8 mouse cellular contexts compared by ENCODE assay signal in the genomic region with DNA sequence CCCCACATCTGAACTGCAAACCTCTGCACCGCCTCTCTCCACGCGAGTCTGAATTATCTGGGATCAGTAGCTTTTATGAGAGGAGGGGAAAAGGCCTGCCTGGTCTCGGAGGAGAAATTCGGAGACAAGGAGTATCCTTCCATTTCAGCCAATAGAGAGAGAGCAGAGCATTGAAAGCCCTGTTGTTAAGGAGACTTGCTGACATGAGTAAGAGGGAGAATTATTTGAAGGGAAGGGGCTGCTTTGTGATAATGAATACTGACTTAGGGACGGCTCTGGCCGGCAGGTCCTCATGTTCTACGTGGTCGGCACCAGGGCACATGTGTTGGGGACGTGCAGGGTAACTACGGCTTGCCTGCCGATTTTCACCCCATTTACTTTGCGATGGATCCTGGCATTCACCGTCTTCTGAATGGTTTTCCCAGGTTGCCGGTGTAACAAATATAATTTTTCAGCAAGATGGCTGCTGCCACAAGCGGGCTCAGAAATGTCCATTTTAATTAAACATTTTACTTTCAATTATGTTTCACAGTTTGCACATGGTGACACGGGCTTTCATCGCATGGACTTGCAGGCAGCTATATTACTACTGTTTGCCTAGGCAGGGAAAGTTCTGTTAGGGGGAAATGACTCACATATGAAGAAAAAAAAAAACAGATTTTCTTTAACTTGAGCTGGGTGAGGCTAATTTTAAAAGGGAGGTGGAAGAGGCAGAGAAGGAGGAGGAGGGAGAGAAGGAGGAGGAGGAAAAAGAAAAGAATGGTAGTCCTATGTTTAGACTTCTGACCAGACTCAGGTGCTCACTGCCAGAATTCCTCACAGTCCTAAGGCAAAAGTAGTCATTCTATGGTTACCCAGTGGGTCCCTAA.
DNase-seq lines count a peak whose midpoint lies in the region; ATAC-seq and TF ChIP-seq lines count a peak whose summit lies in the region.

No protein-coding gene starts in this region.

- H3K27me3 ChIP-seq in lung, embryonic 15.5 days = no peaks in the 10 kb centered on the region
- H3K27me3 ChIP-seq in embryonic facial prominence, embryonic 10.5 days (replicated peaks; ENCODE audit: low read depth, poor library complexity, severe bottlenecking) = peaks cover 13% of the 10 kb centered on the region
- no peaks in the 10 kb centered on the region for H3K27me3 ChIP-seq in forebrain, postnatal 0 days (ENCODE audit: insufficient read depth, low read length)
- H3K27me3 ChIP-seq in midbrain, embryonic 15.5 days (replicated peaks) = peaks cover 18% of the 10 kb centered on the region

- WGBS in lung, embryonic 15.5 days = 60% methylated on average over 18 of the region's 18 CpGs
- 54% methylated on average over 18 of the region's 18 CpGs for WGBS in embryonic facial prominence, embryonic 10.5 days
- WGBS in forebrain, postnatal 0 days = 48% methylated on average over 18 of the region's 18 CpGs
- 45% methylated on average over 18 of the region's 18 CpGs for WGBS in midbrain, embryonic 15.5 days

- no peaks in the 10 kb centered on the region for H3K36me3 ChIP-seq in lung, embryonic 15.5 days
- H3K36me3 ChIP-seq in embryonic facial prominence, embryonic 10.5 days (replicated peaks) = no peaks in the 10 kb centered on the region
- no peaks in the 10 kb centered on the region for H3K36me3 ChIP-seq in forebrain, postnatal 0 days (ENCODE audit: insufficient read depth)
- H3K36me3 ChIP-seq in midbrain, embryonic 15.5 days (replicated peaks) = no peaks in the 10 kb centered on the region

- H3K4me2 ChIP-seq in lung, embryonic 15.5 days = peak overlapping the region; percentile 3; the same call in 1 of the 2 replicates
- peak overlapping the region; percentile 3; the same call in 1 of the 2 replicates for H3K4me2 ChIP-seq in forebrain, postnatal 0 days (ENCODE audit: low read depth)
- H3K4me2 ChIP-seq in midbrain, embryonic 15.5 days = peak overlapping the region; percentile 33

- H3K27ac ChIP-seq in lung, embryonic 15.5 days = no peak overlapping the region
- no peak overlapping the region for H3K27ac ChIP-seq in embryonic facial prominence, embryonic 10.5 days (replicated peaks)
- H3K27ac ChIP-seq in forebrain, postnatal 0 days (ENCODE audit: low read depth, low read length) = no peak overlapping the region
- H3K27ac ChIP-seq in midbrain, embryonic 15.5 days = peak overlapping the region; percentile 23

- no peak for DNase-seq in lung, postnatal 36 days
- peak; percentile 12 for DNase-seq in embryonic facial prominence, embryonic 10.5 days (ENCODE audit: low spot score)
- peak; percentile 29 for DNase-seq in forebrain, postnatal 0 days
- DNase-seq in thymus, postnatal 0 days (ENCODE audit: low spot score) = no peak
- DNase-seq in layer of hippocampus, postnatal 36 days = no peak

- no peak overlapping the region for H3K9ac ChIP-seq in lung, embryonic 15.5 days
- H3K9ac ChIP-seq in forebrain, postnatal 0 days = no peak overlapping the region
- H3K9ac ChIP-seq in midbrain, embryonic 15.5 days = no peak overlapping the region

- no peak for TF ChIP-seq CTCF in forebrain, postnatal 0 days (IDR thresholded peaks at IDR 0.05; ENCODE audit: low read depth)

- no peaks in the 10 kb centered on the region for H3K9me3 ChIP-seq in lung, embryonic 15.5 days
- H3K9me3 ChIP-seq in embryonic facial prominence, embryonic 10.5 days = no peaks in the 10 kb centered on the region
- H3K9me3 ChIP-seq in forebrain, postnatal 0 days (ENCODE audit: low read length) = no peaks in the 10 kb centered on the region
- no peaks in the 10 kb centered on the region for H3K9me3 ChIP-seq in midbrain, embryonic 15.5 days

- H3K4me3 ChIP-seq in lung, embryonic 15.5 days = no peak overlapping the region
- no peak overlapping the region for H3K4me3 ChIP-seq in embryonic facial prominence, embryonic 10.5 days
- no peak overlapping the region for H3K4me3 ChIP-seq in forebrain, postnatal 0 days (ENCODE audit: low read depth, low read length)
- H3K4me3 ChIP-seq in midbrain, embryonic 15.5 days = no peak overlapping the region; the same call in 1 of the 2 replicates

- peaks cover 3% of the 10 kb centered on the region; the same call in 1 of the 2 replicates for H3K4me1 ChIP-seq in lung, embryonic 15.5 days
- peaks cover 21% of the 10 kb centered on the region for H3K4me1 ChIP-seq in embryonic facial prominence, embryonic 10.5 days
- no peaks in the 10 kb centered on the region for H3K4me1 ChIP-seq in forebrain, postnatal 0 days (ENCODE audit: insufficient read depth)
- peaks cover 6% of the 10 kb centered on the region; the same call in 1 of the 2 replicates for H3K4me1 ChIP-seq in midbrain, embryonic 15.5 days

- ATAC-seq in lung, embryonic 15.5 days (ENCODE audit: borderline replicate concordance, extremely low read depth, low FRiP score, low TSS enrichment) = no peak
- ATAC-seq in forebrain, postnatal 0 days = peak; percentile 44; the same call in 1 of the 2 replicates
- peak; percentile 54; the same call in 1 of the 2 replicates for ATAC-seq in midbrain, embryonic 15.5 days (replicated peaks)
- no peak for ATAC-seq in CD4-positive, CD25-positive, alpha-beta regulatory T cell, adult 4 months

Comparison
In these comparisons a context has a peak if more than half of its experiments do, and no peak if none do; other contexts are left out.
1. ATAC-seq: peak in forebrain, postnatal 0 days (single experiment) and midbrain, embryonic 15.5 days (single experiment); none in lung, embryonic 15.5 days (single experiment) and CD4-positive, CD25-positive, alpha-beta regulatory T cell, adult 4 months (single experiment).
2. DNase-seq: peak in embryonic facial prominence, embryonic 10.5 days (single experiment) and forebrain, postnatal 0 days (single experiment); none in lung, postnatal 36 days (single experiment), thymus, postnatal 0 days (single experiment) and layer of hippocampus, postnatal 36 days (0 of 2).
3. Peak in every context shown above with its lines, with median percentiles within 50 percentile points of each other: H3K4me2 ChIP-seq.